Mouse (Mus musculus) liver, embryonic 14.5 days (tissue): ENCODE data around the gene Muc13. TPM values are rescaled to one million over a fixed set of nuclear protein-coding genes. Genes with fewer than 3 reads are reported as not detected.

ENCODE experiments used
- ATAC-seq: fragments of 200-750 bp; cut with Nextera tagmentation; 2 replicates; pipeline ENCODE4 v1.8.0; 2017; ENCODE audit warnings: moderate number of reproducible peaks, mild to moderate bottlenecking, moderate library complexity; ENCODE audit not compliant: insufficient read depth
- DNase-seq, 3 experiments: peaks; one replicate each; pipeline ENCODE4 v3.0.0-alpha.2; 2012 to 2013; ENCODE audit warnings: low read depth in 3 of 3, low spot score in 3 of 3
- H3K27ac ChIP-seq: fragments of 300-500 bp; sonication (generic); 2 replicates; pipeline ENCODE4 v1.5.1; 2014; ENCODE audit warnings: moderate library complexity, mild to moderate bottlenecking, control low read depth, inconsistent platforms
- H3K27me3 ChIP-seq: fragments of 300-500 bp; sonication (generic); 2 replicates; pipeline ENCODE4 v1.6.1; 2014; ENCODE audit warnings: mild to moderate bottlenecking, low read length, moderate library complexity; ENCODE audit not compliant: control insufficient read depth, insufficient read depth
- H3K36me3 ChIP-seq: fragments of 300-500 bp; sonication (generic); replicated peaks from 2 replicates; pipeline ENCODE4 v1.6.1; 2014; ENCODE audit warnings: low read depth; ENCODE audit not compliant: control insufficient read depth, insufficient read depth
- H3K4me1 ChIP-seq, 2 experiments: fragments of 200-500 bp in 1 of 2; fragments of 300-500 bp in 1 of 2; sonication (generic) in 1 of 2; replicated peaks; 2 replicates each; pipeline ENCODE4 v1.6.1; 2012 to 2014; ENCODE audit warnings: antibody characterized with exemption in 1 of 2, inconsistent platforms in 1 of 2, low read length in 1 of 2; ENCODE audit not compliant: control insufficient read depth in 2 of 2, insufficient read depth in 2 of 2
- H3K4me2 ChIP-seq: fragments of 300-500 bp; sonication (generic); 2 replicates; pipeline ENCODE4 v1.6.1; 2014; ENCODE audit warnings: low read depth, mild to moderate bottlenecking, control low read depth, moderate library complexity
- H3K4me3 ChIP-seq, 2 experiments: fragments of 200-500 bp in 1 of 2; fragments of 300-500 bp in 1 of 2; sonication (generic) in 1 of 2; 2 replicates each; pipeline ENCODE4 v1.5.1; 2012 to 2014; ENCODE audit warnings: low read depth in 2 of 2, low read length in 2 of 2, mild to moderate bottlenecking in 2 of 2, control low read depth in 1 of 2, inconsistent platforms in 1 of 2, moderate library complexity in 1 of 2; ENCODE audit not compliant: insufficient read depth in 1 of 2
- H3K9ac ChIP-seq: fragments of 300-500 bp; sonication (generic); replicated peaks from 2 replicates; pipeline ENCODE4 v1.6.1; 2014; ENCODE audit warnings: mild to moderate bottlenecking, control low read depth, moderate library complexity
- H3K9me3 ChIP-seq: fragments of 300-500 bp; sonication (generic); 2 replicates; pipeline ENCODE4 v1.6.1; 2016; ENCODE audit warnings: low read length, mixed read lengths; ENCODE audit not compliant: control insufficient read depth
- CTCF ChIP-seq: IDR thresholded peaks from 2 replicates; pipeline ENCODE4 v1.5.1; 2016; ENCODE audit warnings: antibody characterized with exemption, low read depth, control low read depth
- EP300 ChIP-seq: IDR thresholded peaks from 2 replicates; pipeline ENCODE4 v1.6.1; 2016; ENCODE audit warnings: antibody characterized with exemption, low read depth
- whole genome bisulfite sequencing: fragments of 180-500 bp; shearing (Covaris S2); extraction: QIAGEN DNeasy Blood & Tissue Kit; methylation state at CpG from one replicate; pipeline ENCODE4 v1.1.7; 2014; ENCODE audit not compliant: insufficient replicate concordance; 5-methylcytosine and 5-hydroxymethylcytosine counted together
- polyA plus RNA-seq, 2 experiments: library from polyadenylated mRNA; depleted of rRNA in 1 of 2; stranded (reverse) in 1 of 2; unstranded in 1 of 2; fragments of >200 nt; fragmentation: Nextera tagmentation in 1 of 2; extraction: Ambion mirVana in 1 of 2; gene quantifications; 2 replicates each; pipeline versions ENCODE4 v1.2.1 to v1.2.3; 2012 to 2014

Muc13 gene
- polyA plus RNA-seq, 2 experiments, result 1.4 to 1.9 TPM

DNA sequence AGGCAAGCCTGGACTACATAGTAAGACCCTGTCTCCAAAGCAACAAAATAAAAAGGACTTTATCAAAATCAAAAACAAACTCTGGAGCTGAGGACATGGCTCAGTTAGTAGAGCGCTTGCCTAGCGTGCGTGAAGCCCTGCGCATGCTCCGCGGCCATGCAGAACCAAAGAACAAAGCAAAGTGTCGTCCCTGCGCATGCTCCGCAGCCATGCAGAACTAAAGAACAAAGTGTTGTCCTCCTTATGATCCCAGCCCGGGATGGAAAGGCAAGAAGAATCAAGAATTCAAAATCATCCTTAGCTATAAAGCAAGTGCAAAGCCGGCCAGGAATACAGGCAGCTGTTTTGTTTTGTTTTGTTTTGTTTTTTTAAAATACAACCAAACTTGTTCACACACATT is 32.8 kb upstream of the Muc13 start:
- Histone ChIP-seq H3K27ac (no peak overlapping the region), H3K27me3 (no peaks in the 10 kb centered on the region), H3K4me2 (no peak overlapping the region), H3K4me1 (peaks cover 8 to 43% of the 10 kb centered on the region in 2 experiments), H3K9ac (no peak overlapping the region), H3K9me3 (no peaks in the 10 kb centered on the region), H3K36me3 (no peaks in the 10 kb centered on the region), H3K4me3 (no peak overlapping the region)
- 85% methylated on average over 11 of the region's 11 CpGs for WGBS
- DNase-seq (no peak), ATAC-seq (no peak)
- TF ChIP-seq EP300 (no peak), CTCF (no peak)

DNA sequence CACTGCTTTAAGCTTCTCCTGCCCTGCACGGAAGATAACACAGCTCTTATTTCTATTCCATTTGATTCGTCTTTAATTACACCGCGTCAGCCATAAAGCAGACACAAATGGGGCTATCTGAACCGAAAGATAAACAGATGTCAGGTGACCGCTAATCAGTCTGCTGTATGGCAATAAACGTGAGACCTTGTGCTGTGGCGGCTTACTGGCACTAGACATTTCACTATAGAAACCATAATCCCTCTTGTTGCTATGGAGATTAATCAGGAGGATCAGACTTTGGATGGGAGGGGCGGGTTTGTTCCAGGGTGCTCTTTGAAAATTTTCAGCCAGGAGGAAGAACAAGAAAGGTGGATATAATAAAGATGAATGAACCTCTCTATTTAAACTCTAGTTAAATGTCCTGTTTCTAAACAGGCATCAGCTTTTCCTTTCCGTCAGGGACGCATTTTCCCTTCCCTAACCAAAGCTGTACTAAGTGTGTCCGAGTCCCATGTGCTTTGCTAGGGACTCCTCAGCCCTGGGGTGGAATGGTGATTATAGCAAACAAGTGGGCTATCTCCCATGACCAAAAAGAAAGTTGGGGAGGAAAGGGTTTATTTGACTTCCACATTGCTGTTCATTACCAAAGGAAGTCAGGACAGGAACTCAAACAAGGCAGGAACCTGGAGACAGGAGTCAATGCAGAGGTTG is 29.2 kb upstream of the Muc13 start:
- Histone ChIP-seq H3K4me1 (peaks cover 8 to 48% of the 10 kb centered on the region in 2 experiments), H3K9me3 (no peaks in the 10 kb centered on the region), H3K27me3 (no peaks in the 10 kb centered on the region), H3K36me3 (no peaks in the 10 kb centered on the region), H3K4me3 (no peak overlapping the region), H3K9ac (no peak overlapping the region; the same call in 1 of the 2 replicates), H3K27ac (no peak overlapping the region), H3K4me2 (peak overlapping the region; percentile 26)
- peak; percentile 61 for ATAC-seq
- WGBS, result 48% methylated on average over 12 of the region's 12 CpGs
- no peak for DNase-seq
- TF ChIP-seq EP300 (peak; percentile 50), CTCF (no peak)

DNA sequence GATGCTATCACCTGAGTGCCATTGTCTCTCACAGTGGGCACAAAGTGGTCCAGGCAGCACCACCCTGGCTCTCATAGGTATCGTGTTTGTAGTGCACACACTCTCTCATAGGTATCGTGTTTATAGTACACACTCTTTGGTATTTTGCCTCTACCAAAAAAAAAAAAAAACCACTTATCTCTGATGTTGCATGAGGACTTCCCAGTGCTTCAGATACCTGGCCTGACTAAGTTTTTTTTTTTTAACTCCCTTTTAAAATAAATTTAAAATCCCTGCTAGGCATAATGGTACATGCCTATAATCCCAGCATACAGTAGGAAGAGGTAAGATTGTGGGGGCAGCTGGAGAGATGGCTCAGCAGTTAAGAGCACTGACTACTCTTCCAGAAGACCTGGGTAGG is 28.4 kb upstream of the Muc13 start:
- H3K36me3 ChIP-seq, result no peaks in the 10 kb centered on the region
- no peaks in the 10 kb centered on the region for H3K27me3 ChIP-seq
- no peaks in the 10 kb centered on the region for H3K9me3 ChIP-seq
- no peak overlapping the region for H3K27ac ChIP-seq
- no peak overlapping the region for H3K9ac ChIP-seq
- 59% methylated on average over 2 of the region's 2 CpGs for WGBS
- peaks cover 8 to 49% of the 10 kb centered on the region in 2 experiments for H3K4me1 ChIP-seq
- H3K4me3 ChIP-seq, result no peak overlapping the region
- DNase-seq (no peak), ATAC-seq (no peak)
- no peak for TF ChIP-seq CTCF
- TF ChIP-seq EP300, result no peak
- H3K4me2 ChIP-seq, result no peak overlapping the region

DNA sequence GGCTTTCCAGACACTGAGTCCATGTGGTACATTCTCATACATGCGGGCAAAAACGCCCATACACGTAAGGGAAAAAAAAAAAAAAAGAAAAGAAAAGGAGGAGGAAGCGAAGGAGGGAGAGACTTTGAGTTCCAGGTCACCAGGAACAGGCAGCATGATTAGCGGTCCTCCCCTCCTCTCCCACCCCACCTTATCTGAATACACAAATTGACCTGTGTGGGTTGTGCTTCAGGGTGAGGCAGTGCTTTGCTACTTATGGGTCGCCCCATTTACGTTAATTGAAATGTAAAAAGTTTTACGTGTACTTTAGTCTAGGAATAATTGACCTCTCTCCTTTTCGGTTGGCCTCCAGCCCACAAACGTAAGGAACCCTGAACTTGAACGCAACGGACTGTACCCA is 27.5 kb upstream of the Muc13 start:
- Histone ChIP-seq H3K36me3 (no peaks in the 10 kb centered on the region), H3K27me3 (no peaks in the 10 kb centered on the region), H3K4me2 (no peak overlapping the region), H3K9ac (no peak overlapping the region), H3K9me3 (no peaks in the 10 kb centered on the region), H3K4me3 (no peak overlapping the region), H3K4me1 (peaks cover 7 to 41% of the 10 kb centered on the region in 2 experiments), H3K27ac (no peak overlapping the region)
- 52% methylated on average over 12 of the region's 12 CpGs for WGBS
- DNase-seq, result no peak
- no peak for ATAC-seq
- TF ChIP-seq EP300 (no peak), CTCF (no peak)

DNA sequence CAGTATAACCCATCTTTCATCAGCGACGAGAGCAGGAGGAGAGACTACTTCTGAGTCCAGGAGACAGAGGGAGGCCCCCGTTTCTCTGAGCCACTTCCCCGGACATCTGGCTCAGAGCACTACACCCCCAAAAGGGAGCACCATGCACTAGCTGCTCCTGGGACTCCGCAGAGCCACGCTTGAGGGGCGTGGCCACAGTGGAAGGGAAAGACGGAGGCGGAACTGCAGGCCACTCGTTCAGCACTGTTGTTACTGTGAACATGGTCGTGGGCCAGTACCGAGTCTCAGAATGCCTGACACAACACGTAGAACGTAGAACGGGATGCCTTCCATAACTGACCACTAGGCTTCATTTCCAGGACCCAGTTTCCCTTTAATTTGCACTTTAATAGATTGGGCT is 27.1 kb upstream of the Muc13 start:
- ATAC-seq, result no peak
- no peaks in the 10 kb centered on the region for H3K27me3 ChIP-seq
- WGBS, result 64% methylated on average over 15 of the region's 15 CpGs
- H3K4me1 ChIP-seq, result peaks cover 3 to 37% of the 10 kb centered on the region in 2 experiments
- no peaks in the 10 kb centered on the region for H3K9me3 ChIP-seq
- TF ChIP-seq EP300 (no peak), CTCF (no peak)
- no peak overlapping the region for H3K4me3 ChIP-seq
- no peak for DNase-seq
- no peak overlapping the region for H3K4me2 ChIP-seq
- no peak overlapping the region for H3K9ac ChIP-seq
- no peaks in the 10 kb centered on the region for H3K36me3 ChIP-seq
- H3K27ac ChIP-seq, result no peak overlapping the region
